Mouse (Mus musculus): ENCODE measurements at regions not wholly inside any gene's neighbourhood (a gene's known extent, or its start where the extent isn't known, plus 50 kb on each side); places are given as distances from the start of the nearest gene placed in this dataset.

- no peak for DNase-seq (ENCODE audit: extremely low spot score, low spot score)
These were observed 55.1 kb upstream of the Xpr1 start for GRCm38 (mm10) chr1:155472112-155472955.

- DNase-seq (ENCODE audit: extremely low spot score, low spot score), result no peak
These were observed 55.9 kb upstream of the Xpr1 start for GRCm38 (mm10) chr1:155472956-155473646.

- DNase-seq (ENCODE audit: extremely low spot score, low spot score), result no peak
These were observed 57.8 kb upstream of the Xpr1 start for GRCm38 (mm10) chr1:155474973-155475372.

- no peak for DNase-seq (ENCODE audit: extremely low spot score, low spot score)
These were observed 59.0 kb upstream of the Xpr1 start for GRCm38 (mm10) chr1:155476237-155476636.

- DNase-seq (ENCODE audit: extremely low spot score, low spot score), result no peak
These were observed 64.9 kb upstream of the Xpr1 start for GRCm38 (mm10) chr1:155482148-155482547.

- no peak for DNase-seq (ENCODE audit: extremely low spot score, low spot score)
These were observed 65.5 kb upstream of the Xpr1 start for GRCm38 (mm10) chr1:155482760-155483159.

- DNase-seq (ENCODE audit: extremely low spot score, low spot score), result no peak
These were observed 66.5 kb upstream of the Xpr1 start for GRCm38 (mm10) chr1:155483693-155484092.

- no peak for DNase-seq (ENCODE audit: extremely low spot score, low spot score)
These were observed 70.1 kb upstream of the Acbd6 start for GRCm38 (mm10) chr1:155487796-155488195.

- no peak for DNase-seq (ENCODE audit: extremely low spot score, low spot score)
These were observed 68.8 kb upstream of the Acbd6 start for GRCm38 (mm10) chr1:155488966-155489661.

- no peak for DNase-seq (ENCODE audit: extremely low spot score, low spot score)
These were observed 67.8 kb upstream of the Acbd6 start for GRCm38 (mm10) chr1:155490131-155490530.

GRCm38 (mm10) chr1:155491205-155492026, 66.5 kb upstream of the Acbd6 start:
- peak; percentile 29 for DNase-seq (ENCODE audit: extremely low spot score, low spot score)

GRCm38 (mm10) chr1:155493333-155493732, 64.6 kb upstream of the Acbd6 start:
- no peak for DNase-seq (ENCODE audit: extremely low spot score, low spot score)

- no peak for DNase-seq (ENCODE audit: extremely low spot score, low spot score)
These were observed 64.1 kb upstream of the Acbd6 start for GRCm38 (mm10) chr1:155493799-155494198.

- no peak for DNase-seq (ENCODE audit: extremely low spot score, low spot score)
These were observed 63.6 kb upstream of the Acbd6 start for GRCm38 (mm10) chr1:155494347-155494746.

GRCm38 (mm10) chr1:155499735-155500134, 58.2 kb upstream of the Acbd6 start:
- DNase-seq (ENCODE audit: extremely low spot score, low spot score), result no peak

- no peak for DNase-seq (ENCODE audit: extremely low spot score, low spot score)
These were observed 55.1 kb upstream of the Acbd6 start for GRCm38 (mm10) chr1:155502867-155503266.

GRCm38 (mm10) chr1:155504581-155505328, 53.2 kb upstream of the Acbd6 start:
- no peak for DNase-seq (ENCODE audit: extremely low spot score, low spot score)

GRCm38 (mm10) chr1:155505361-155506077, 52.4 kb upstream of the Acbd6 start:
- no peak for DNase-seq (ENCODE audit: extremely low spot score, low spot score)
